Mouse (Mus musculus) lung, adult 2 months (tissue): ENCODE measurements around the gene Specc1l. TPM values are rescaled to one million over a fixed set of nuclear protein-coding genes. Genes with fewer than 3 reads are reported as not detected.
"Not testable (repeated sequence)": the region's sequence is repeated elsewhere in the genome, so short reads cannot be mapped to it uniquely, and the experiment has no call there.

ENCODE experiments used
- DNase-seq: peaks from one replicate; pipeline ENCODE4 v3.0.0; 2022
- H3K4me1 ChIP-seq: fragments of 200-500 bp; 2 replicates; pipeline ENCODE4 v1.6.1; 2011; ENCODE audit warnings: low read length; ENCODE audit not compliant: control insufficient read depth, insufficient read depth
- H3K4me3 ChIP-seq: fragments of 200-500 bp; replicated peaks from 2 replicates; pipeline ENCODE3; 2011; ENCODE audit warnings: low read depth, mild to moderate bottlenecking, control low read depth, low read length; ENCODE audit errors: extremely low read depth
- CTCF ChIP-seq: fragments of 200-500 bp; IDR thresholded peaks from 2 replicates; pipeline ENCODE4 v1.5.1; 2011; ENCODE audit warnings: mild to moderate bottlenecking, low read length, control low read depth; ENCODE audit not compliant: insufficient read depth
- POLR2A ChIP-seq: fragments of 200-500 bp; IDR thresholded peaks from 2 replicates; pipeline ENCODE4 v1.6.1; 2011; ENCODE audit warnings: low read depth, mild to moderate bottlenecking, control low read depth, low read length, borderline replicate concordance; ENCODE audit errors: extremely low read depth
- WGBS: fragments of 180-500 bp; shearing (Covaris S2); methylation state at CpG from one replicate; pipeline ENCODE4 v1.1.7; 2018; 5-methylcytosine and 5-hydroxymethylcytosine counted together
- polyA plus RNA-seq: library from polyadenylated mRNA; depleted of rRNA; stranded (reverse); fragments of >200 nt; gene quantifications from 2 replicates; pipeline ENCODE4 v1.2.3, GENCODE M21; 2012; rRNA removed

The Specc1l gene
- polyA plus RNA-seq, 1 experiment = 73.3 TPM

DNA sequence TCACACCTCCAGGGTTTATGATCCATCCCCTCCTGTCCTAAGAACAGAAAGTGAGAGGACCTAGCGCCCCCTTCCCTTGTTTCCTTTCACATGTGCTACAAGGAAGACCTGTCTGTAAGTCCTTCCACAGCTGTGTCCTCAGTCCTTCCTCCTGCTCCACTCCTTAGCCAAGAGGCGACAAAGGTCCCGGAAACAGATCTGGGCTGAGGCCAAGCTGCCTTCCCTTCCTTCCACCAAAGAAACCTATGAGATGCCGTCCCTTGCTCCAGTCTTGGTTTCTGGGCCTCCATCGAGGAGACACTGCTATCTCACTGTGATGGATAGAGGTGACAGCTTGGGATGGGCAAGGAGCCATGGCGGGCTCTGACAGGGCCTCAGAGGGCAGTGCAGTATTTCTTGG, 123.2 kb downstream of the Specc1l start:
- H3K4me1 ChIP-seq = peaks cover 4% of the 10 kb centered on the region
- no peak for DNase-seq
- TF ChIP-seq POLR2A (no peak), CTCF (no peak)
- 63% methylated on average over 6 of the region's 6 CpGs for WGBS
- H3K4me3 ChIP-seq = no peak overlapping the region

DNA sequence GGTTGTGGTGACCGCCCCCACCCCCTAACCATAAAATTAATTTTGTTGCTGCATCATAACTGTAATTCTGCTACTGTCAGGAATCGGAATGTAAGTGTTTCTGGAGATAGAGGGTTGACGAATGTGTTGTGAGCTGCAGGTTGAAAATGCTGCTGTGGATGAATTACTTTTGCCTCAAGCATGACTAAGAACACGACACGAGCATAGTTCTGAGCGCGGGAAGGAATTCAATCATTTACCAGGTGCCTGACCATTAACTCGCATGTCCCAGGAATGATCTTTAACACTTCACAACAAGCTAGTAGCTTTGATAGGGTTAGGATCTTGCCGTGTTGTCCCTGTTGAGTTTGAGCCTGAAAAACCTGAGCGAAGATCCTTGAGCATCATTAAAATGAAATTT, 125.4 kb downstream of the Specc1l start:
- no peak for DNase-seq
- H3K4me1 ChIP-seq = peaks cover 4% of the 10 kb centered on the region

DNA sequence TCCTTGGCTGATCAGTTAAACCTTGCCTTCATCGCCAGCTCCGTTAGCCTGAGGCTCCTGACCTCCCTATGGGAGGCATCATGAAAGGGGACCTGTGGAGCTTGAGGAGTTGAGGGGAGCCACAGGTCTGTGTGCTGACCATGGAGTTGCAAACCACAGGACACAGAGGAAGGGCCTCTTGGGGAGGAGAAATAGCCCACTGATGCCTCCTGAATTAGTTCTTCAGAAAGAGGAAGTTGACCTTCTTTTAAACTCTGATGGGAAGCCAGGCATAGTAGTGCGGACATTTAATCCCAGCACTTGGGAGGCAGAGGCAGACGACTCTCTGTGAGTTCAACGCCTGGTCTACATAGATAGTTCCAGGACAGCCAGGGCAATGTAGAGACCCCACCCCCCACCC, 127.0 kb downstream of the Specc1l start:
- WGBS = 76% methylated on average over 5 of the region's 5 CpGs
- TF ChIP-seq POLR2A (no peak), CTCF (no peak)
- H3K4me1 ChIP-seq = peaks cover 3% of the 10 kb centered on the region
- no peak for DNase-seq
- no peak overlapping the region for H3K4me3 ChIP-seq

More for the DNA sequence above, 125.4 kb downstream of the Specc1l start:
- 85% methylated on average over 10 of the region's 10 CpGs for WGBS
- no peak overlapping the region for H3K4me3 ChIP-seq
- no peak for TF ChIP-seq CTCF

DNA sequence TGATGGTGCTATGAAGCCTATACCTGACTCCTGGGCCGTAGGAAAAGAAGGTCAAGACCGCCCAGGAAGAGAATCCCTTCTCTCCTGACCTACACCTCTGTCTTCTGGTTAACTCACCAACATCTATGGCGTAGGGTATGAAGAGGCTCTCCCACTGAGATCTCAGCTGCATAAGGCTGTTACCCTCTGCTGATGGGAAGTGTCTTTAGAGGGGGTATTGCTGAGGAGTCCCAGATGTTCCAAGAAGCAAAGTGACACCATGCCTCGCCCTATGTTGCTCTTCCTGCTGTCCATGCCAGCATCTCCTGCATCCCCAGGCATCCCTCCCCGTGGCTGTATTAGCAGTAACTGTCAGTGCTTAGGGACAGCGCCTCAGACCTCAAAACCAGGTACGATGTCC, 127.5 kb downstream of the Specc1l start:
- Histone ChIP-seq H3K4me3 (no peak overlapping the region), H3K4me1 (no peaks in the 10 kb centered on the region; the same call in 1 of the 2 replicates)
- DNase-seq = no peak
- TF ChIP-seq POLR2A = no peak
- TF ChIP-seq CTCF = no peak
- WGBS = 76% methylated on average over 7 of the region's 7 CpGs

DNA sequence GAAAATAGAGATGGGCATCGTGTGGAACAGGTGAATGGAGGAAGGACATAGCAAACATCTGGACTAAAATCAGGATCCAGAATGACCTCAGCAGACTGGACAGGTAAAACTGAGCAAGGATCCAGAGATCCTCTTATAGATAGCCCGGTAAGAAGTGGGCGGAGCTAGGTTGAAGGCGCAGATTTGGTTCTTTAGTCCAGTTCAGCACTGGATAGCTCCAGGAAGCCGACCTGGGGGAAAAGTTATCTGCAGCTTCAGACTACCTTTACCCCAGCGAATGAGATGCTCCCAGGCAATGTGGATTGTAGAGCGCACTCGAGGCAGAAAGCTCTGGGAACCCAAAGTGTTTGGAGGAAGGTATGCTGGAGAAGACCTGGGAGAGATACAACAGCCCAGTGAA, 130.1 kb downstream of the Specc1l start:
- no peak overlapping the region for H3K4me3 ChIP-seq
- WGBS = 42% methylated on average over 8 of the region's 8 CpGs
- TF ChIP-seq POLR2A (no peak), CTCF (no peak)
- H3K4me1 ChIP-seq = peaks cover 3% of the 10 kb centered on the region; the same call in 1 of the 2 replicates
- no peak for DNase-seq

DNA sequence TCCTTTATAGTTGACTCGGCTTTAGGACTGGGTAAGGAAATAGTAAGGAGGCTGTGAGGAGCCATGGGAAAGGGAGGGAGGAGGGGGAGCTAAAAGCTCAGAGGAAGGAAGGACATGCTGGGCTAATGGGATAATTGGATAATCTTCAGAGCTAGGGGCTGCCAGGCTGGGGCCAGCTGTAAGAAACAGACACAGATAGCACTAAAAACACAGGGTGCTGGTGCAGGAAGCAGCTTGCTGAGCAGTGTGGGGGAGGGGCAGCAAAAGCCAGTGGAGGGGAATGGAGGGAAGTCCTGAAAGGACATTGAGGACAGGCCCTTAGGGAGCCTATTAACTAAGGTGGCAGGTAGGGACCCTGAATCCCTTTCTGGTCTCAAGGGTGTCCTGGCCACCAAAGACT, 132.7 kb downstream of the Specc1l start:
- H3K4me1 ChIP-seq, H3K4me3 ChIP-seq, DNase-seq: not testable (repeated sequence)
- 64% methylated on average over 1 of the region's 1 CpGs for WGBS

DNA sequence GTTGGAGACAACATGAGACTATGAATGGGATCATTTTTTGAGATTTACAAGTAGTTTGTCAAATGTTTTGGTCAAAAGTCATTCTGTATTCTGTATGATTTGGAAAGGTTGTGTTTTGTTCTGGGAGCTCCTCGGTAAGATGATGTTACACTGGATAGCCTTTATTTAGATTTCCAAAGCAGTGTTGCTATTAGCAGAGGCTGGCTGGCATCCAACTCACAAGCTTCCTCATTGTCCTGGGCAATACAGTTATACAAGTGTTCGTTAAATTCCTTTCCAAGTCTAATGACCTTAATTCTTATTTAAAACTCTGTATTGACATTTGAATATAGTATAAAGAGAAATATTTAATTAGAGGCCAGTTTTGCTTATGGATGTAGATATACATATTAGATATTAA, 133.4 kb downstream of the Specc1l start:
- DNase-seq = no peak
- Histone ChIP-seq H3K4me1 (peaks cover 3% of the 10 kb centered on the region; the same call in 1 of the 2 replicates), H3K4me3 (no peak overlapping the region)
- TF ChIP-seq CTCF = no peak
- no peak for TF ChIP-seq POLR2A
- WGBS = 24% methylated on average over 2 of the region's 2 CpGs

DNA sequence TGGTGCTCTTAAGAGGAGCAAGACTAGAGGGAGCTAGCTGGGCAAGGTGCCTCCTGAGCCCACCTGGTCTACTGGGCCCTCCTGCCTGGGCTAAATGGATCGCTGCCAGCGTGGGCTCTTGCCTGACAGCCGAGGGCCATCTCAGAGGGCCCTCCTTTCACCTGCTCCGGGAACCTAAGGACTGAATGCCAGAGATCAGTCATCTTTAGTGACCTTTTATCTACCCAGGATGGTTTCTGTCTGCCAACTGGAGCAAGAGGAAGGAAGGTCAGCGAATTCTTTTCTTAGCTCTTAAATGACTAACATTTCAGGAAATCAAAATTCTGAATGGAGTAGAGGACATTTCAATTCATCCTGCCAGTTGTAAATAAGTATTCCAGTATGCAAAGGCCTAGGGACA, 138.7 kb downstream of the Specc1l start:
- DNase-seq = no peak
- Histone ChIP-seq H3K4me1 (no peaks in the 10 kb centered on the region), H3K4me3 (no peak overlapping the region)
- TF ChIP-seq POLR2A = no peak
- TF ChIP-seq CTCF = no peak
- WGBS = 67% methylated on average over 5 of the region's 5 CpGs

DNA sequence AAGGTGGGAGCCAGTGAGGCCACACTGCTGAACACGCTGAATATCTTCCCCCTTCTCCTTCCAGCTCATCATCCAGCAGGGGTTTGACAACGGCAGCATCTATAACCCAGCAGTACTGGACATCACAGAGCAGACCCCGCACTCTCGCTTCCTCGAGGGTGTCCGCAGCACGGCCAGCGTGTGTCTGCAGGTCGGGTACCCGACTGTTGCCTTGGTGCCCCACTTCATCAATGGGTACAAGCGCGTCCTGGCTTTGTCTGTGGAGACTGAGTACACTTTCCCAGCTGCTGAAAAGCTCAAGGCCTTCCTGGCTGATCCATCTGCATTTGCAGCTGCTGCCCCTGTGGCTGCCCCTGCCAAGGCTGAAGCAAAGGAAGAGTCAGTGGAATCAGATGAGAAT, 140.7 kb downstream of the Specc1l start:
- no peak for DNase-seq
- TF ChIP-seq CTCF (no peak), POLR2A (no peak)
- H3K4me1 ChIP-seq = peaks cover 4% of the 10 kb centered on the region
- WGBS = 97% methylated on average over 12 of the region's 12 CpGs
- H3K4me3 ChIP-seq = no peak overlapping the region

DNA sequence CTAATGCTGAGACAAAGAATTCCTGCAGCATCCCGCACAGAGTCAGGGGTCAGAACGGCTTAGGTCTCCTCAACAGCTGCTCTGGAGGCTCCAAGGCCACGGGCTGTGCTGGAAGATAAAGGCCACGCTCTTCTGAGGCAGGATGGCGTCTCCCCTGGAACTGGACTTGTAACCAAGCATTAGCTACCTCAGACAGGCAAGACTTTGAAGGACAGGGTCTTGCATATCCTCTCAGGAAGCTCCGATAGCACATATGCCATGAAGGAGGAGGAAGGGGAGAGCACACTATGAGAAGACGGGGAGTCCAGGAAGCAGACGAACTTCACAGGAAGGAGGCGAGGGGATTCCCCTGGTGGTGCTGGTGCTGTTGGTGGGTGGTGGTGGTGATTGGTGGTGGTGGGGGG, 142.0 kb downstream of the Specc1l start:
- WGBS = 44% methylated on average over 9 of the region's 9 CpGs
- not testable (repeated sequence) for DNase-seq, H3K4me3 ChIP-seq, H3K4me1 ChIP-seq

DNA sequence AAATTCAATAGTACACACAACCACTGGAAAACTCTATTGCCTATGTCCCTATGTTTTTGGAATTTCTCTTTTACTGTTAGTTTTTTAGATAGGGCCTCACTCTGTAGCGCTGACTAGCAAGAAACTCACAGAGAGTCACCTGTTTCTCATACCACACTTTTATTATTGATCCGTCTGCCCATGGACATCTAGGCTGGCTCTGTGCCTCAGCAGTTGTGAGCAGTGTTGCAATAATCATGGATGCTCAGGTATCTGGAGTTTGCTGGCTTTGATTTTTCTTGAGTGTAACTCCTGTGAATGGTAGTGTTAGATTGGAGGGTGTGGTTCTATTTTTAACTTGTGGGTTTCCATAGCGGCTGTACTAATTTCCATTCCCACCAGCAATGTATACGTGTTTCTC, 143.5 kb downstream of the Specc1l start:
- H3K4me1 ChIP-seq = peaks cover 4% of the 10 kb centered on the region
- no peak overlapping the region for H3K4me3 ChIP-seq
- WGBS = 66% methylated on average over 4 of the region's 4 CpGs
- DNase-seq = no peak
- TF ChIP-seq POLR2A = no peak

Other genes starting within 250 kb of the Specc1l start
- 3.0 and 4.6 TPM in 2 replicates for gene Gnaz, start 244.9 kb upstream of the Specc1l start, polyA plus RNA-seq
- gene Rsph14, start 179.5 kb upstream of the Specc1l start, polyA plus RNA-seq = 3.3 and 6.1 TPM in 2 replicates
- gene Rab36, start 175.0 kb upstream of the Specc1l start, polyA plus RNA-seq = 13.4 and 19.3 TPM in 2 replicates
- gene Bcr, start 151.5 kb upstream of the Specc1l start, polyA plus RNA-seq = 51.8 and 51.9 TPM in 2 replicates
- 12.3 and 13.3 TPM in 2 replicates for gene Adora2a, start 104.8 kb downstream of the Specc1l start, polyA plus RNA-seq
- gene Upb1, start 189.0 kb downstream of the Specc1l start, polyA plus RNA-seq = 0.35 and 0.59 TPM in 2 replicates